Mouse (Mus musculus) frontal cortex, postnatal 36 days (tissue): ENCODE results near the gene Rcvrn.

Source experiments
- DNase-seq, 2 experiments: peaks; one replicate each; pipeline ENCODE4 v3.0.0; 2022; ENCODE audit warnings: low spot score in 2 of 2

The Rcvrn gene

GRCm38 (mm10) chr11:67694703-67695376, at the start of gene Rcvrn:
Gene Rcvrn, plus strand, starts transcription at chr11:67695326.
- DNase-seq: no peak

GRCm38 (mm10) chr11:67647745-67648144, 47.4 kb upstream of the Rcvrn start:
- peak in 1 of 2 experiments; percentile 79 for DNase-seq

GRCm38 (mm10) chr11:67648651-67649407, 46.3 kb upstream of the Rcvrn start:
- DNase-seq: peak; percentile 78 to 81

- no peak for DNase-seq
These were observed 45.0 kb upstream of the Rcvrn start for GRCm38 (mm10) chr11:67649971-67650707.

GRCm38 (mm10) chr11:67651731-67652130, 43.4 kb upstream of the Rcvrn start:
- no peak for DNase-seq

GRCm38 (mm10) chr11:67652194-67652892, 42.8 kb upstream of the Rcvrn start:
- peak; percentile 36 to 51 for DNase-seq

GRCm38 (mm10) chr11:67652893-67653255, 42.3 kb upstream of the Rcvrn start:
- DNase-seq: peak in 1 of 2 experiments; percentile 49

GRCm38 (mm10) chr11:67653521-67654090, 41.5 kb upstream of the Rcvrn start:
- DNase-seq: no peak

- no peak for DNase-seq
These were observed 40.6 kb upstream of the Rcvrn start for GRCm38 (mm10) chr11:67654514-67654913.

- DNase-seq: peak; percentile 51 to 64
These were observed 39.7 kb upstream of the Rcvrn start for GRCm38 (mm10) chr11:67655236-67655959.

GRCm38 (mm10) chr11:67656366-67656765, 38.8 kb upstream of the Rcvrn start:
- no peak for DNase-seq

GRCm38 (mm10) chr11:67656811-67657210, 38.3 kb upstream of the Rcvrn start:
- no peak for DNase-seq

- DNase-seq: no peak
These were observed 37.3 kb upstream of the Rcvrn start for GRCm38 (mm10) chr11:67657685-67658382.

GRCm38 (mm10) chr11:67661465-67661864, 33.7 kb upstream of the Rcvrn start:
- no peak for DNase-seq

- no peak for DNase-seq
These were observed 31.7 kb upstream of the Rcvrn start for GRCm38 (mm10) chr11:67663437-67663836.

GRCm38 (mm10) chr11:67664261-67664660, 30.9 kb upstream of the Rcvrn start:
- DNase-seq: peak; percentile 75 to 80

- peak; percentile 51 to 62 for DNase-seq
These were observed 30.2 kb upstream of the Rcvrn start for GRCm38 (mm10) chr11:67664918-67665317.

- no peak for DNase-seq
These were observed 29.0 kb upstream of the Rcvrn start for GRCm38 (mm10) chr11:67666129-67666528.

- peak; percentile 87 to 92 for DNase-seq
These were observed 27.4 kb upstream of the Rcvrn start for GRCm38 (mm10) chr11:67667531-67668332.
